18 mouse cellular contexts compared by ENCODE assay signal in the genomic region with DNA sequence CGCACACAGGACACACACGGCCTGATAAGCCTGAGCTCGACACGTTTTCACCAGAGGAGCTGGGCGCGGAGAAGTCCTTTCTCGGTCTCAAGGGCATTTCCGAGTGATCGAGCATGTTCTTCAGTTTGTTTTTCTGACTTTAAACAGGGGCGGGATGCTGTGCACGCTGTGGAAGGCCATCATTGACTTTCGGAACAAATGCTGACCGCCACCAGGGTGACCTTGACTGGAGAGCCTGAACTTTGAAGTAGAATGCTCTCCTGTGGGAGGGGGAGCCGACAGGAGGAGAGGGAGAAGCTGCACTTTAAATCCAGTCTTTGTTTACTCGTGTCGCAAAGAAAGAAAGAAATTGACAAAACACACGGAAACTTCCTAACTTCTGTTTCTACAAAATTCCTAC. TPM values are rescaled to one million over a fixed set of nuclear protein-coding genes. Genes with fewer than 3 reads are reported as not detected.
DNase-seq lines count a peak whose midpoint lies in the region; ATAC-seq and TF ChIP-seq lines count a peak whose summit lies in the region.
"Had no signal": no experiment of that assay in that cellular context is flagged by ENCODE, and none has a peak within 500 bp of the region (broad histone marks: within the 10 kb centered on the region; RNA-seq: fewer than 3 reads in every experiment).

No protein-coding gene starts in this region.

- no peaks in the 10 kb centered on the region; the same call in 1 of the 2 replicates for H3K36me3 ChIP-seq in kidney, embryonic 14.5 days (ENCODE audit: control insufficient read depth, insufficient read depth, low read length)
- H3K36me3 ChIP-seq in hindbrain, embryonic 14.5 days (replicated peaks; ENCODE audit: control insufficient read depth, insufficient read depth) = no peaks in the 10 kb centered on the region
- H3K36me3 ChIP-seq in lung, postnatal 0 days (ENCODE audit: insufficient read depth, low read length) = 0 out of 2 replicates have a peak, but pooled peaks cover 3% of the 10 kb centered on the region
- H3K36me3 ChIP-seq: limb, embryonic 13.5 days had no signal

- 43% methylated on average over 17 of the region's 17 CpGs for WGBS in kidney, embryonic 14.5 days
- 42% methylated on average over 17 of the region's 17 CpGs for WGBS in hindbrain, embryonic 14.5 days
- 50% methylated on average over 17 of the region's 17 CpGs for WGBS in lung, postnatal 0 days

- no peak for TF ChIP-seq EP300 in lung, postnatal 0 days (IDR thresholded peaks at IDR 0.05)

- no peak for TF ChIP-seq CTCF in lung, postnatal 0 days (IDR thresholded peaks at IDR 0.05)
- TF ChIP-seq CTCF in layer of hippocampus, adult 2 months (conservative IDR thresholded peaks at IDR 0.05) = no peak

- H3K27ac ChIP-seq in kidney, embryonic 14.5 days (ENCODE audit: low read depth, low read length) = no peak overlapping the region
- no peak overlapping the region for H3K27ac ChIP-seq in hindbrain, embryonic 14.5 days
- no peak overlapping the region for H3K27ac ChIP-seq in lung, postnatal 0 days (ENCODE audit: low read length)
- H3K27ac ChIP-seq in layer of hippocampus, adult 2 months = no peak overlapping the region
- H3K27ac ChIP-seq: heart, embryonic 13.5 days; left cerebral cortex, adult 2 months; limb, embryonic 13.5 days; stomach, postnatal 0 days had no signal

- ATAC-seq in kidney, embryonic 14.5 days (ENCODE audit: low FRiP score, low TSS enrichment) = no peak
- no peak for ATAC-seq in hindbrain, embryonic 14.5 days (ENCODE audit: low FRiP score)
- ATAC-seq in lung, postnatal 0 days = no peak

- DNase-seq in kidney, postnatal 36 days = no peak
- DNase-seq in ovary, postnatal 36 days (ENCODE audit: low spot score) = peak; percentile 47
- DNase-seq in ovary, postnatal 10 days (ENCODE audit: low spot score) = no peak
- no peak for DNase-seq in hindbrain, embryonic 14.5 days (ENCODE audit: low spot score)
- no peak for DNase-seq in lung, postnatal 0 days (ENCODE audit: low spot score)
- DNase-seq in layer of hippocampus, adult 2 months (ENCODE audit: low spot score in 2 of 2) = no peak
- DNase-seq in Muller cell, postnatal 12 days (ENCODE audit: inconsistent ontology term) = no peak
- DNase-seq: B cell, adult 2 months; cerebellum, postnatal 10 days; gastrocnemius, postnatal 36 days; retina, postnatal 1 day; spleen, adult 18-20 months had no signal

- no peaks in the 10 kb centered on the region for H3K9me3 ChIP-seq in kidney, embryonic 14.5 days (ENCODE audit: control insufficient read depth, low read length)
- H3K9me3 ChIP-seq in hindbrain, embryonic 14.5 days (ENCODE audit: control insufficient read depth, low read length) = no peaks in the 10 kb centered on the region
- no peaks in the 10 kb centered on the region for H3K9me3 ChIP-seq in lung, postnatal 0 days (ENCODE audit: low read length)
- H3K9me3 ChIP-seq: heart, embryonic 13.5 days; limb, embryonic 13.5 days; megakaryocyte, embryonic 14.5 days had no signal

- H3K4me2 ChIP-seq in kidney, embryonic 14.5 days (replicated peaks; ENCODE audit: low read depth, low read length) = peak overlapping the region; percentile 17; the same call in 1 of the 2 replicates
- 0 out of 2 replicates have a peak overlapping the region, but pooled peaks have one; percentile 1 for H3K4me2 ChIP-seq in hindbrain, embryonic 14.5 days (replicated peaks)
- no peak overlapping the region for H3K4me2 ChIP-seq in lung, postnatal 0 days (replicated peaks; ENCODE audit: low read depth, low read length)
- H3K4me2 ChIP-seq: heart, embryonic 13.5 days; limb, embryonic 13.5 days had no signal

- no peaks in the 10 kb centered on the region for H3K27me3 ChIP-seq in kidney, embryonic 14.5 days (ENCODE audit: control insufficient read depth, insufficient read depth, low read length)
- no peaks in the 10 kb centered on the region for H3K27me3 ChIP-seq in hindbrain, embryonic 14.5 days (ENCODE audit: control insufficient read depth, insufficient read depth, low read length)
- H3K27me3 ChIP-seq in lung, postnatal 0 days (replicated peaks; ENCODE audit: insufficient read depth, low read length) = no peaks in the 10 kb centered on the region
- H3K27me3 ChIP-seq: megakaryocyte, embryonic 14.5 days had no signal

- peak overlapping the region; percentile 12; the same call in 1 of the 2 replicates for H3K4me3 ChIP-seq in kidney, embryonic 14.5 days (ENCODE audit: low read length)
- no peak overlapping the region for H3K4me3 ChIP-seq in hindbrain, embryonic 14.5 days (replicated peaks; ENCODE audit: low read length)
- no peak overlapping the region for H3K4me3 ChIP-seq in lung, postnatal 0 days (ENCODE audit: low read depth, low read length)
- H3K4me3 ChIP-seq in layer of hippocampus, adult 2 months = no peak overlapping the region
- H3K4me3 ChIP-seq: heart, embryonic 13.5 days; left cerebral cortex, adult 2 months; limb, embryonic 13.5 days; megakaryocyte, embryonic 14.5 days had no signal

- no peaks in the 10 kb centered on the region for H3K4me1 ChIP-seq in kidney, embryonic 14.5 days (ENCODE audit: control insufficient read depth, insufficient read depth, low read length)
- no peaks in the 10 kb centered on the region for H3K4me1 ChIP-seq in hindbrain, embryonic 14.5 days (replicated peaks; ENCODE audit: control insufficient read depth, insufficient read depth, low read length)
- no peaks in the 10 kb centered on the region for H3K4me1 ChIP-seq in lung, postnatal 0 days (ENCODE audit: insufficient read depth, low read depth, low read length)
- H3K4me1 ChIP-seq: limb, embryonic 13.5 days had no signal

- H3K9ac ChIP-seq in kidney, embryonic 14.5 days (ENCODE audit: low read depth, low read length) = no peak overlapping the region
- no peak overlapping the region for H3K9ac ChIP-seq in hindbrain, embryonic 14.5 days
- no peak overlapping the region for H3K9ac ChIP-seq in lung, postnatal 0 days (replicated peaks; ENCODE audit: low read depth)
- H3K9ac ChIP-seq: heart, embryonic 13.5 days; limb, embryonic 13.5 days had no signal

RNA-seq across cellular contexts. Expression of a gene that starts 6.9 kb away (rescaled TPM):
- 12.6 and 19.6 TPM in 2 replicates for polyA plus RNA-seq in kidney, embryonic 14.5 days (2014; fragmentation: Nextera tagmentation; extraction: Ambion mirVana)
- 7.2 and 8.7 TPM in 2 replicates for polyA plus RNA-seq in hindbrain, embryonic 14.5 days (2014; fragmentation: Nextera tagmentation; extraction: Ambion mirVana)
- 12.9 and 14.4 TPM in 2 replicates for polyA plus RNA-seq in lung, postnatal 0 days (2015; fragmentation: Nextera tagmentation; extraction: Ambion mirVana)
- total RNA-seq in layer of hippocampus, adult 2 months (2021) = 100 to 1,000 TPM; 109 to 127 TPM
